Mouse (Mus musculus): ENCODE data around the gene Ntrk3. TPM values are rescaled to one million over a fixed set of nuclear protein-coding genes. Genes with fewer than 3 reads are reported as not detected.

Ntrk3 gene
- polyA plus RNA-seq, 1 experiment: 9.7 TPM

GRCm38 (mm10) chr7:78660832-78661231 lies 77.0 kb downstream of the Ntrk3 start:
- H3K36me3 ChIP-seq (ENCODE audit: control insufficient read depth, insufficient read depth, low read length): no peaks in the 10 kb centered on the region
- no peak for DNase-seq
- no peak overlapping the region for H3K4me3 ChIP-seq (ENCODE audit: insufficient read depth, low read depth, low read length)
- H3K27ac ChIP-seq (ENCODE audit: insufficient read depth, low read depth, low read length): no peak overlapping the region
- H3K4me1 ChIP-seq (ENCODE audit: control insufficient read depth, insufficient read depth, low read length): no peaks in the 10 kb centered on the region
- no peaks in the 10 kb centered on the region; the same call in 1 of the 2 replicates for H3K27me3 ChIP-seq (replicated peaks; ENCODE audit: control insufficient read depth, insufficient read depth, low read length)
- WGBS: 76% methylated on average over 7 of the region's 7 CpGs
- no peak for TF ChIP-seq CTCF (conservative IDR thresholded peaks at IDR 0.05; ENCODE audit: insufficient read depth, insufficient read length, low read depth, low read length)
- TF ChIP-seq POLR2A (IDR thresholded peaks at IDR 0.05; ENCODE audit: low read depth, low read length): no peak

- no peak for DNase-seq
- H3K4me1 ChIP-seq (ENCODE audit: control insufficient read depth, insufficient read depth, low read length): no peaks in the 10 kb centered on the region
- no peak overlapping the region for H3K4me3 ChIP-seq (ENCODE audit: insufficient read depth, low read depth, low read length)
- H3K27ac ChIP-seq (ENCODE audit: insufficient read depth, low read depth, low read length): no peak overlapping the region
- H3K27me3 ChIP-seq (replicated peaks; ENCODE audit: control insufficient read depth, insufficient read depth, low read length): no peaks in the 10 kb centered on the region; the same call in 1 of the 2 replicates
- no peak for TF ChIP-seq POLR2A (IDR thresholded peaks at IDR 0.05; ENCODE audit: low read depth, low read length)
- no peak for TF ChIP-seq CTCF (conservative IDR thresholded peaks at IDR 0.05; ENCODE audit: insufficient read depth, insufficient read length, low read depth, low read length)
- WGBS: 73% methylated on average over 2 of the region's 2 CpGs
- H3K36me3 ChIP-seq (ENCODE audit: control insufficient read depth, insufficient read depth, low read length): no peaks in the 10 kb centered on the region
Measured at GRCm38 (mm10) chr7:78659846-78660245, 78.0 kb downstream of the Ntrk3 start.

- DNase-seq: peak; percentile 52
- H3K27me3 ChIP-seq (replicated peaks; ENCODE audit: control insufficient read depth, insufficient read depth, low read length): no peaks in the 10 kb centered on the region
- 59% methylated on average over 10 of the region's 10 CpGs for WGBS
- H3K4me1 ChIP-seq (ENCODE audit: control insufficient read depth, insufficient read depth, low read length): no peaks in the 10 kb centered on the region
- H3K4me3 ChIP-seq (ENCODE audit: insufficient read depth, low read depth, low read length): no peak overlapping the region
- H3K27ac ChIP-seq (ENCODE audit: insufficient read depth, low read depth, low read length): no peak overlapping the region
- TF ChIP-seq CTCF (conservative IDR thresholded peaks at IDR 0.05; ENCODE audit: insufficient read depth, insufficient read length, low read depth, low read length): no peak
- no peak for TF ChIP-seq POLR2A (IDR thresholded peaks at IDR 0.05; ENCODE audit: low read depth, low read length)
- H3K36me3 ChIP-seq (ENCODE audit: control insufficient read depth, insufficient read depth, low read length): no peaks in the 10 kb centered on the region
Measured at GRCm38 (mm10) chr7:78658026-78658425, 79.8 kb downstream of the Ntrk3 start.

- 76% methylated on average over 3 of the region's 3 CpGs for WGBS
- H3K36me3 ChIP-seq (ENCODE audit: control insufficient read depth, insufficient read depth, low read length): no peaks in the 10 kb centered on the region
- no peak overlapping the region for H3K27ac ChIP-seq (ENCODE audit: insufficient read depth, low read depth, low read length)
- TF ChIP-seq CTCF (conservative IDR thresholded peaks at IDR 0.05; ENCODE audit: insufficient read depth, insufficient read length, low read depth, low read length): no peak
- H3K4me1 ChIP-seq (ENCODE audit: control insufficient read depth, insufficient read depth, low read length): no peaks in the 10 kb centered on the region
- no peak for DNase-seq
- H3K27me3 ChIP-seq (replicated peaks; ENCODE audit: control insufficient read depth, insufficient read depth, low read length): no peaks in the 10 kb centered on the region
- H3K4me3 ChIP-seq (ENCODE audit: insufficient read depth, low read depth, low read length): no peak overlapping the region
Measured at GRCm38 (mm10) chr7:78656181-78656580, 81.6 kb downstream of the Ntrk3 start.

- no peaks in the 10 kb centered on the region for H3K4me1 ChIP-seq (ENCODE audit: control insufficient read depth, insufficient read depth, low read length)
Measured at GRCm38 (mm10) chr7:78653686-78654085, 84.1 kb downstream of the Ntrk3 start.

GRCm38 (mm10) chr7:78652296-78652695 lies 85.5 kb downstream of the Ntrk3 start:
- DNase-seq: no peak
- H3K27me3 ChIP-seq (replicated peaks; ENCODE audit: control insufficient read depth, insufficient read depth, low read length): no peaks in the 10 kb centered on the region
- 80% methylated on average over 1 of the region's 1 CpGs for WGBS
- H3K4me3 ChIP-seq (ENCODE audit: insufficient read depth, low read depth, low read length): no peak overlapping the region
- no peaks in the 10 kb centered on the region for H3K36me3 ChIP-seq (ENCODE audit: control insufficient read depth, insufficient read depth, low read length)
- H3K27ac ChIP-seq (ENCODE audit: insufficient read depth, low read depth, low read length): no peak overlapping the region
- no peak for TF ChIP-seq POLR2A (IDR thresholded peaks at IDR 0.05; ENCODE audit: low read depth, low read length)
- no peak for TF ChIP-seq CTCF (conservative IDR thresholded peaks at IDR 0.05; ENCODE audit: insufficient read depth, insufficient read length, low read depth, low read length)
- H3K4me1 ChIP-seq (ENCODE audit: control insufficient read depth, insufficient read depth, low read length): no peaks in the 10 kb centered on the region

More at GRCm38 (mm10) chr7:78653686-78654085, 84.1 kb downstream of the Ntrk3 start:
- Histone ChIP-seq H3K36me3 (ENCODE audit: control insufficient read depth, insufficient read depth, low read length) (no peaks in the 10 kb centered on the region), H3K27me3 (replicated peaks; ENCODE audit: control insufficient read depth, insufficient read depth, low read length) (no peaks in the 10 kb centered on the region), H3K4me3 (ENCODE audit: insufficient read depth, low read depth, low read length) (no peak overlapping the region), H3K27ac (ENCODE audit: insufficient read depth, low read depth, low read length) (no peak overlapping the region)
- WGBS: 32% methylated on average over 4 of the region's 4 CpGs
- DNase-seq: no peak
- no peak for TF ChIP-seq POLR2A (IDR thresholded peaks at IDR 0.05; ENCODE audit: low read depth, low read length)
- no peak for TF ChIP-seq CTCF (conservative IDR thresholded peaks at IDR 0.05; ENCODE audit: insufficient read depth, insufficient read length, low read depth, low read length)

GRCm38 (mm10) chr7:78651540-78651939 lies 86.3 kb downstream of the Ntrk3 start:
- H3K4me1 ChIP-seq (ENCODE audit: control insufficient read depth, insufficient read depth, low read length): no peaks in the 10 kb centered on the region
- H3K27ac ChIP-seq (ENCODE audit: insufficient read depth, low read depth, low read length): no peak overlapping the region
- 23% methylated on average over 1 of the region's 1 CpGs for WGBS
- H3K36me3 ChIP-seq (ENCODE audit: control insufficient read depth, insufficient read depth, low read length): no peaks in the 10 kb centered on the region
- no peak overlapping the region for H3K4me3 ChIP-seq (ENCODE audit: insufficient read depth, low read depth, low read length)
- DNase-seq: no peak
- TF ChIP-seq CTCF (conservative IDR thresholded peaks at IDR 0.05; ENCODE audit: insufficient read depth, insufficient read length, low read depth, low read length) (no peak), POLR2A (IDR thresholded peaks at IDR 0.05; ENCODE audit: low read depth, low read length) (no peak)
- H3K27me3 ChIP-seq (replicated peaks; ENCODE audit: control insufficient read depth, insufficient read depth, low read length): no peaks in the 10 kb centered on the region

GRCm38 (mm10) chr7:78643667-78644066 lies 94.1 kb downstream of the Ntrk3 start:
- Histone ChIP-seq H3K4me1 (ENCODE audit: control insufficient read depth, insufficient read depth, low read length) (no peaks in the 10 kb centered on the region), H3K36me3 (ENCODE audit: control insufficient read depth, insufficient read depth, low read length) (no peaks in the 10 kb centered on the region), H3K27ac (ENCODE audit: insufficient read depth, low read depth, low read length) (no peak overlapping the region), H3K4me3 (ENCODE audit: insufficient read depth, low read depth, low read length) (no peak overlapping the region), H3K27me3 (replicated peaks; ENCODE audit: control insufficient read depth, insufficient read depth, low read length) (no peaks in the 10 kb centered on the region)
- 64% methylated on average over 6 of the region's 6 CpGs for WGBS
- TF ChIP-seq POLR2A (IDR thresholded peaks at IDR 0.05; ENCODE audit: low read depth, low read length) (no peak), CTCF (conservative IDR thresholded peaks at IDR 0.05; ENCODE audit: insufficient read depth, insufficient read length, low read depth, low read length) (no peak)
- DNase-seq: no peak
